Mouse (Mus musculus) thymus, adult 2 months (tissue): ENCODE results near the gene Lrrc40. TPM values are rescaled to one million over a fixed set of nuclear protein-coding genes. Genes with fewer than 3 reads are reported as not detected.

Experiments
- DNase-seq: peaks from one replicate; pipeline ENCODE4 v3.0.0; 2021
- H3K27ac ChIP-seq: fragments of 200-500 bp; 2 replicates; pipeline ENCODE4 v1.5.1; 2012; ENCODE audit warnings: low read length, control low read depth; ENCODE audit not compliant: control insufficient read depth, insufficient read depth
- H3K27me3 ChIP-seq: fragments of 200-500 bp; 2 replicates; pipeline ENCODE4 v1.6.1; 2012; ENCODE audit warnings: mild to moderate bottlenecking, low read length, moderate library complexity, mixed read lengths; ENCODE audit not compliant: control insufficient read depth, insufficient read depth
- H3K36me3 ChIP-seq: fragments of 200-500 bp; 2 replicates; pipeline ENCODE4 v1.6.1; 2012; ENCODE audit warnings: mild to moderate bottlenecking, low read length, moderate library complexity; ENCODE audit not compliant: control insufficient read depth, insufficient read depth
- H3K4me1 ChIP-seq: fragments of 200-500 bp; replicated peaks from 2 replicates; pipeline ENCODE4 v1.6.1; 2012; ENCODE audit warnings: low read length; ENCODE audit not compliant: control insufficient read depth, insufficient read depth
- H3K4me3 ChIP-seq: fragments of 200-500 bp; 2 replicates; pipeline ENCODE4 v1.5.1; 2012; ENCODE audit warnings: mild to moderate bottlenecking, low read length, control low read depth, moderate library complexity; ENCODE audit not compliant: control insufficient read depth, insufficient read depth
- CTCF ChIP-seq: fragments of 200-500 bp; IDR thresholded peaks from 2 replicates; pipeline ENCODE4 v1.5.1; 2012; ENCODE audit warnings: mild to moderate bottlenecking, control low read depth, low read length, moderate library complexity, borderline replicate concordance; ENCODE audit not compliant: control insufficient read depth, poor library complexity, insufficient read depth; ENCODE audit errors: extremely low read depth
- POLR2A ChIP-seq: fragments of 200-500 bp; IDR thresholded peaks from 2 replicates; pipeline ENCODE4 v1.6.1; 2012; ENCODE audit warnings: mild to moderate bottlenecking, low read length, control low read depth, moderate library complexity; ENCODE audit not compliant: control insufficient read depth, poor library complexity, insufficient read depth; ENCODE audit errors: extremely low read depth
- WGBS: fragments of 180-500 bp; shearing (Covaris S2); methylation state at CpG from one replicate; pipeline ENCODE4 v1.1.7; 2018; 5-methylcytosine and 5-hydroxymethylcytosine counted together
- polyA plus RNA-seq: library from polyadenylated mRNA; depleted of rRNA; stranded (reverse); fragments of >200 nt; gene quantifications from 2 replicates; pipeline ENCODE4 v1.2.3, GENCODE M21; 2012

The Lrrc40 gene
- polyA plus RNA-seq, 1 experiment, result 9.8 TPM

- DNase-seq, result no peak
- H3K27ac ChIP-seq, result no peak overlapping the region
- no peak for TF ChIP-seq POLR2A
- no peak for TF ChIP-seq CTCF
- H3K4me3 ChIP-seq, result no peak overlapping the region
- peaks cover 27% of the 10 kb centered on the region for H3K36me3 ChIP-seq
- WGBS, result 88% methylated on average over 2 of the region's 2 CpGs
- H3K4me1 ChIP-seq, result no peaks in the 10 kb centered on the region
- H3K27me3 ChIP-seq, result no peaks in the 10 kb centered on the region
These were observed 24.3 kb downstream of the Lrrc40 start for GRCm38 (mm10) chr3:158060621-158061291.

- Histone ChIP-seq H3K27me3 (no peaks in the 10 kb centered on the region), H3K27ac (no peak overlapping the region), H3K36me3 (peaks cover 16% of the 10 kb centered on the region), H3K4me1 (no peaks in the 10 kb centered on the region), H3K4me3 (no peak overlapping the region)
- WGBS, result 91% methylated on average over 5 of the region's 5 CpGs
- no peak for DNase-seq
- no peak for TF ChIP-seq POLR2A
- TF ChIP-seq CTCF, result no peak
These were observed 25.5 kb downstream of the Lrrc40 start for GRCm38 (mm10) chr3:158061811-158062523.

- peaks cover 3% of the 10 kb centered on the region; the same call in 1 of the 2 replicates for H3K36me3 ChIP-seq
- H3K27ac ChIP-seq, result no peak overlapping the region
- WGBS, result 91% methylated on average over 2 of the region's 2 CpGs
- no peak for DNase-seq
- H3K27me3 ChIP-seq, result no peaks in the 10 kb centered on the region
- TF ChIP-seq POLR2A (no peak), CTCF (no peak)
- no peaks in the 10 kb centered on the region for H3K4me1 ChIP-seq
- H3K4me3 ChIP-seq, result no peak overlapping the region
These were observed 28.8 kb downstream of the Lrrc40 start for GRCm38 (mm10) chr3:158065256-158065655.

GRCm38 (mm10) chr3:158067916-158068315, 31.5 kb downstream of the Lrrc40 start:
- TF ChIP-seq CTCF (no peak), POLR2A (no peak)
- no peak overlapping the region for H3K4me3 ChIP-seq
- no peaks in the 10 kb centered on the region for H3K4me1 ChIP-seq
- DNase-seq, result no peak
- H3K27me3 ChIP-seq, result no peaks in the 10 kb centered on the region
- no peaks in the 10 kb centered on the region; the same call in 1 of the 2 replicates for H3K36me3 ChIP-seq
- no peak overlapping the region for H3K27ac ChIP-seq
- 96% methylated on average over 7 of the region's 7 CpGs for WGBS

- no peaks in the 10 kb centered on the region for H3K4me1 ChIP-seq
- no peak overlapping the region for H3K27ac ChIP-seq
- DNase-seq, result no peak
- no peaks in the 10 kb centered on the region for H3K27me3 ChIP-seq
- 96% methylated on average over 9 of the region's 9 CpGs for WGBS
- H3K36me3 ChIP-seq, result no peaks in the 10 kb centered on the region; the same call in 1 of the 2 replicates
- H3K4me3 ChIP-seq, result no peak overlapping the region
- TF ChIP-seq CTCF (no peak), POLR2A (no peak)
These were observed 32.3 kb downstream of the Lrrc40 start for GRCm38 (mm10) chr3:158068613-158069263.

GRCm38 (mm10) chr3:158075004-158075403, 38.5 kb downstream of the Lrrc40 start:
- Histone ChIP-seq H3K4me3 (no peak overlapping the region), H3K27me3 (no peaks in the 10 kb centered on the region), H3K4me1 (no peaks in the 10 kb centered on the region), H3K36me3 (no peaks in the 10 kb centered on the region), H3K27ac (no peak overlapping the region)
- WGBS, result 91% methylated on average over 2 of the region's 2 CpGs
- TF ChIP-seq CTCF (no peak), POLR2A (no peak)
- DNase-seq, result no peak
